Mouse (Mus musculus) midbrain, embryonic 13.5 days (tissue): ENCODE measurements around the gene Xrcc4. TPM values are rescaled to one million over a fixed set of nuclear protein-coding genes. Genes with fewer than 3 reads are reported as not detected.
"Not testable (repeated sequence)": the region's sequence is repeated elsewhere in the genome, so short reads cannot be mapped to it uniquely, and the experiment has no call there.

Source experiments
- ATAC-seq: fragments of 200-750 bp; cut with Nextera tagmentation; 2 replicates; pipeline ENCODE4 v1.8.0; 2017; ENCODE audit warnings: mild to moderate bottlenecking, moderate TSS enrichment, moderate library complexity
- H3K27ac ChIP-seq: fragments of 300-500 bp; sonication (generic); 2 replicates; pipeline ENCODE4 v1.5.1; 2015; ENCODE audit warnings: inconsistent platforms, mild to moderate bottlenecking, moderate library complexity
- H3K27me3 ChIP-seq: fragments of 300-500 bp; sonication (generic); 2 replicates; pipeline ENCODE4 v1.6.1; 2015; ENCODE audit warnings: mild to moderate bottlenecking, inconsistent platforms
- H3K36me3 ChIP-seq: fragments of 300-500 bp; sonication (generic); 2 replicates; pipeline ENCODE4 v1.6.1; 2015; ENCODE audit warnings: mild to moderate bottlenecking, inconsistent platforms
- H3K4me1 ChIP-seq: fragments of 300-500 bp; sonication (generic); replicated peaks from 2 replicates; pipeline ENCODE4 v1.6.1; 2015; ENCODE audit warnings: inconsistent platforms
- H3K4me2 ChIP-seq: fragments of 300-500 bp; sonication (generic); replicated peaks from 2 replicates; pipeline ENCODE4 v1.6.1; 2015; ENCODE audit warnings: moderate library complexity, mild to moderate bottlenecking, inconsistent platforms
- H3K4me3 ChIP-seq: fragments of 300-500 bp; sonication (generic); replicated peaks from 2 replicates; pipeline ENCODE4 v1.5.1; 2015; ENCODE audit warnings: mild to moderate bottlenecking, inconsistent platforms
- H3K9ac ChIP-seq: fragments of 300-500 bp; sonication (generic); replicated peaks from 2 replicates; pipeline ENCODE4 v1.6.1; 2015; ENCODE audit warnings: mild to moderate bottlenecking, inconsistent platforms
- H3K9me3 ChIP-seq: fragments of 300-500 bp; sonication (generic); 2 replicates; pipeline ENCODE4 v1.6.1; 2016; ENCODE audit warnings: mild to moderate bottlenecking, inconsistent platforms
- WGBS: fragments of 180-500 bp; shearing (Covaris S2); methylation state at CpG from one replicate; pipeline ENCODE4 v1.1.7; 2015; 5-methylcytosine and 5-hydroxymethylcytosine counted together
- polyA plus RNA-seq: library from polyadenylated mRNA; unstranded; fragments of >200 nt; fragmentation: Nextera tagmentation; extraction: Ambion mirVana; gene quantifications from 2 replicates; pipeline ENCODE4 v1.2.1, GENCODE M21; 2015

Xrcc4 gene
- polyA plus RNA-seq = 12.9 and 14.2 TPM in 2 replicates

GRCm38 (mm10) chr13:90088962-90089824 is at the start of gene Xrcc4, which contains the start of gene Tmem167:
Xrcc4 (minus strand) TSS chr13:90089608.
Tmem167 (plus strand) TSS chr13:90089123.
- H3K27me3 ChIP-seq = no peaks in the 10 kb centered on the region
- peak within 1 kb of the TSS; percentile 85 for H3K4me2 ChIP-seq
- WGBS = 2% methylated on average over 41 of the region's 41 CpGs
- H3K36me3 ChIP-seq = no peaks in the 10 kb centered on the region
- H3K27ac ChIP-seq = peak within 1 kb of the TSS; percentile 78
- ATAC-seq = peak; percentile 100
- peaks cover 9% of the 10 kb centered on the region for H3K4me1 ChIP-seq
- peak within 1 kb of the TSS; percentile 82 for H3K9ac ChIP-seq
- no peaks in the 10 kb centered on the region for H3K9me3 ChIP-seq
- peak within 1 kb of the TSS; percentile 67 for H3K4me3 ChIP-seq

- Histone ChIP-seq H3K4me2 (no peak overlapping the region), H3K36me3 (no peaks in the 10 kb centered on the region), H3K9ac (no peak overlapping the region), H3K27me3 (no peaks in the 10 kb centered on the region), H3K27ac (no peak overlapping the region), H3K4me1 (0 out of 2 replicates have a peak, but pooled peaks cover 4% of the 10 kb centered on the region), H3K4me3 (no peak overlapping the region), H3K9me3 (no peaks in the 10 kb centered on the region)
- peak; percentile 83 for ATAC-seq
- WGBS = 80% methylated on average over 3 of the region's 3 CpGs
Observed at GRCm38 (mm10) chr13:90136156-90136910, 46.9 kb upstream of the Xrcc4 start.

- Histone ChIP-seq H3K27ac (no peak overlapping the region), H3K4me2 (no peak overlapping the region), H3K9ac (no peak overlapping the region), H3K36me3 (no peaks in the 10 kb centered on the region), H3K9me3 (no peaks in the 10 kb centered on the region), H3K4me3 (no peak overlapping the region), H3K4me1 (no peaks in the 10 kb centered on the region), H3K27me3 (no peaks in the 10 kb centered on the region)
- no peak for ATAC-seq
- WGBS = 90% methylated on average over 1 of the region's 1 CpGs
Observed at GRCm38 (mm10) chr13:90111681-90112080, 22.3 kb upstream of the Xrcc4 start.

GRCm38 (mm10) chr13:90108746-90109145 is 19.3 kb upstream of the Xrcc4 start:
- not testable (repeated sequence) for H3K9ac ChIP-seq, ATAC-seq, H3K9me3 ChIP-seq, H3K4me1 ChIP-seq, H3K27ac ChIP-seq, H3K27me3 ChIP-seq, H3K4me2 ChIP-seq, H3K4me3 ChIP-seq
- peaks cover 25% of the 10 kb centered on the region for H3K36me3 ChIP-seq
- 93% methylated on average over 5 of the region's 5 CpGs for WGBS

- Histone ChIP-seq H3K36me3 (peaks cover 36% of the 10 kb centered on the region), H3K27me3 (no peaks in the 10 kb centered on the region), H3K4me2 (no peak overlapping the region), H3K9ac (no peak overlapping the region), H3K27ac (no peak overlapping the region), H3K4me1 (no peaks in the 10 kb centered on the region), H3K9me3 (no peaks in the 10 kb centered on the region), H3K4me3 (no peak overlapping the region)
- ATAC-seq = no peak
- 96% methylated on average over 7 of the region's 7 CpGs for WGBS
Observed at GRCm38 (mm10) chr13:90106139-90106538, 16.7 kb upstream of the Xrcc4 start.

- no peak overlapping the region for H3K4me3 ChIP-seq
- no peak for ATAC-seq
- H3K9me3 ChIP-seq = no peaks in the 10 kb centered on the region
- H3K4me1 ChIP-seq = no peaks in the 10 kb centered on the region
- H3K27ac ChIP-seq = no peak overlapping the region
- H3K9ac ChIP-seq = no peak overlapping the region
- H3K36me3 ChIP-seq = peaks cover 36% of the 10 kb centered on the region
- no peaks in the 10 kb centered on the region for H3K27me3 ChIP-seq
- no peak overlapping the region for H3K4me2 ChIP-seq
Observed at GRCm38 (mm10) chr13:90101514-90101913, 12.1 kb upstream of the Xrcc4 start.

GRCm38 (mm10) chr13:90089825-90090183 is 396 bp upstream of the Xrcc4 start:
- peaks cover 9% of the 10 kb centered on the region for H3K4me1 ChIP-seq
- H3K9ac ChIP-seq = peak overlapping the region; percentile 82
- WGBS = under 1% methylated on average over 26 of the region's 27 CpGs
- no peaks in the 10 kb centered on the region for H3K9me3 ChIP-seq
- H3K4me3 ChIP-seq = peak overlapping the region; percentile 67
- peak overlapping the region; percentile 85 for H3K4me2 ChIP-seq
- H3K27ac ChIP-seq = peak overlapping the region; percentile 78
- ATAC-seq = peak; percentile 85
- no peaks in the 10 kb centered on the region for H3K27me3 ChIP-seq
- H3K36me3 ChIP-seq = no peaks in the 10 kb centered on the region

GRCm38 (mm10) chr13:90061877-90062276 is 27.5 kb downstream of the Xrcc4 start:
- no peak overlapping the region for H3K4me2 ChIP-seq
- no peaks in the 10 kb centered on the region for H3K4me1 ChIP-seq
- H3K4me3 ChIP-seq = no peak overlapping the region
- H3K9ac ChIP-seq = no peak overlapping the region
- no peaks in the 10 kb centered on the region for H3K36me3 ChIP-seq
- no peak for ATAC-seq
- no peaks in the 10 kb centered on the region for H3K27me3 ChIP-seq
- WGBS = 91% methylated on average over 1 of the region's 1 CpGs
- H3K9me3 ChIP-seq = no peaks in the 10 kb centered on the region
- no peak overlapping the region for H3K27ac ChIP-seq

GRCm38 (mm10) chr13:90052408-90052807 is 37.0 kb downstream of the Xrcc4 start:
- Histone ChIP-seq H3K4me1 (no peaks in the 10 kb centered on the region), H3K9ac (no peak overlapping the region), H3K9me3 (no peaks in the 10 kb centered on the region), H3K4me2 (no peak overlapping the region), H3K36me3 (no peaks in the 10 kb centered on the region), H3K27me3 (no peaks in the 10 kb centered on the region), H3K4me3 (no peak overlapping the region), H3K27ac (no peak overlapping the region)
- WGBS = 72% methylated on average over 3 of the region's 3 CpGs
- no peak for ATAC-seq

- Histone ChIP-seq H3K4me1 (no peaks in the 10 kb centered on the region), H3K36me3 (no peaks in the 10 kb centered on the region), H3K27me3 (no peaks in the 10 kb centered on the region), H3K4me2 (no peak overlapping the region), H3K9me3 (no peaks in the 10 kb centered on the region), H3K27ac (no peak overlapping the region), H3K9ac (no peak overlapping the region), H3K4me3 (no peak overlapping the region)
- ATAC-seq = no peak
- 76% methylated on average over 6 of the region's 6 CpGs for WGBS
Observed at GRCm38 (mm10) chr13:90051735-90052134, 37.7 kb downstream of the Xrcc4 start.

GRCm38 (mm10) chr13:90039613-90040012 is 49.8 kb downstream of the Xrcc4 start:
- Histone ChIP-seq H3K9me3 (no peaks in the 10 kb centered on the region), H3K27ac (no peak overlapping the region), H3K4me3 (no peak overlapping the region), H3K36me3 (no peaks in the 10 kb centered on the region), H3K4me1 (no peaks in the 10 kb centered on the region), H3K9ac (no peak overlapping the region), H3K27me3 (no peaks in the 10 kb centered on the region), H3K4me2 (no peak overlapping the region)
- 6% methylated on average over 2 of the region's 2 CpGs for WGBS
- ATAC-seq = no peak

GRCm38 (mm10) chr13:90032977-90033376 is 56.4 kb downstream of the Xrcc4 start:
- Histone ChIP-seq H3K4me2 (no peak overlapping the region), H3K36me3 (no peaks in the 10 kb centered on the region), H3K27me3 (no peaks in the 10 kb centered on the region), H3K27ac (no peak overlapping the region), H3K4me3 (no peak overlapping the region), H3K4me1 (no peaks in the 10 kb centered on the region), H3K9ac (no peak overlapping the region), H3K9me3 (no peaks in the 10 kb centered on the region)
- 71% methylated on average over 4 of the region's 4 CpGs for WGBS
- ATAC-seq = no peak
